Mouse (Mus musculus) hindbrain, postnatal 0 days (tissue): ENCODE measurements at regions not wholly inside any gene's neighbourhood (a gene's known extent, or its start where the extent isn't known, plus 50 kb on each side); places are given as distances from the start of the nearest gene placed in this dataset.

ENCODE experiments used
- ATAC-seq: fragments of 200-750 bp; cut with Nextera tagmentation; 2 replicates; pipeline ENCODE4 v1.8.0; 2017; ENCODE audit warnings: mild to moderate bottlenecking, moderate TSS enrichment, moderate library complexity
- DNase-seq: peaks from one replicate; pipeline ENCODE4 v3.0.0-alpha.2; 2015; ENCODE audit warnings: low spot score
- H3K27ac ChIP-seq: fragments of 300-500 bp; sonication (generic); 2 replicates; pipeline ENCODE4 v1.5.1; 2014; ENCODE audit warnings: mild to moderate bottlenecking
- H3K27me3 ChIP-seq: fragments of 300-500 bp; sonication (generic); 2 replicates; pipeline ENCODE4 v1.6.1; 2014; ENCODE audit warnings: low read length, mixed read lengths; ENCODE audit not compliant: insufficient read depth
- H3K36me3 ChIP-seq: fragments of 300-500 bp; sonication (generic); 2 replicates; pipeline ENCODE4 v1.6.1; 2014; ENCODE audit warnings: low read length, mixed read lengths; ENCODE audit not compliant: insufficient read depth
- H3K4me1 ChIP-seq: fragments of 300-500 bp; sonication (generic); 2 replicates; pipeline ENCODE4 v1.6.1; 2014; ENCODE audit warnings: antibody characterized with exemption, low read length, mixed read lengths; ENCODE audit not compliant: insufficient read depth
- H3K4me2 ChIP-seq: fragments of 300-500 bp; sonication (generic); 2 replicates; pipeline ENCODE4 v1.6.1; 2014; ENCODE audit warnings: low read depth, mild to moderate bottlenecking, low read length, moderate library complexity, mixed read lengths
- H3K4me3 ChIP-seq: fragments of 300-500 bp; sonication (generic); 2 replicates; pipeline ENCODE4 v1.5.1; 2014; ENCODE audit warnings: low read length
- H3K9ac ChIP-seq: fragments of 300-500 bp; sonication (generic); replicated peaks from 2 replicates; pipeline ENCODE4 v1.6.1; 2014; ENCODE audit warnings: mild to moderate bottlenecking, low read length, moderate library complexity, mixed read lengths
- H3K9me3 ChIP-seq: fragments of 300-500 bp; sonication (generic); 2 replicates; pipeline ENCODE4 v1.6.1; 2016; ENCODE audit warnings: low read length, mixed read lengths
- CTCF ChIP-seq: IDR thresholded peaks from 2 replicates; pipeline ENCODE4 v1.5.1; 2016; ENCODE audit warnings: antibody characterized with exemption, control low read depth, low read depth
- WGBS: fragments of 180-500 bp; shearing (Covaris S2); extraction: QIAGEN DNeasy Blood & Tissue Kit; methylation state at CpG from one replicate; pipeline ENCODE4 v1.1.7; 2014; 5-methylcytosine and 5-hydroxymethylcytosine counted together

DNA sequence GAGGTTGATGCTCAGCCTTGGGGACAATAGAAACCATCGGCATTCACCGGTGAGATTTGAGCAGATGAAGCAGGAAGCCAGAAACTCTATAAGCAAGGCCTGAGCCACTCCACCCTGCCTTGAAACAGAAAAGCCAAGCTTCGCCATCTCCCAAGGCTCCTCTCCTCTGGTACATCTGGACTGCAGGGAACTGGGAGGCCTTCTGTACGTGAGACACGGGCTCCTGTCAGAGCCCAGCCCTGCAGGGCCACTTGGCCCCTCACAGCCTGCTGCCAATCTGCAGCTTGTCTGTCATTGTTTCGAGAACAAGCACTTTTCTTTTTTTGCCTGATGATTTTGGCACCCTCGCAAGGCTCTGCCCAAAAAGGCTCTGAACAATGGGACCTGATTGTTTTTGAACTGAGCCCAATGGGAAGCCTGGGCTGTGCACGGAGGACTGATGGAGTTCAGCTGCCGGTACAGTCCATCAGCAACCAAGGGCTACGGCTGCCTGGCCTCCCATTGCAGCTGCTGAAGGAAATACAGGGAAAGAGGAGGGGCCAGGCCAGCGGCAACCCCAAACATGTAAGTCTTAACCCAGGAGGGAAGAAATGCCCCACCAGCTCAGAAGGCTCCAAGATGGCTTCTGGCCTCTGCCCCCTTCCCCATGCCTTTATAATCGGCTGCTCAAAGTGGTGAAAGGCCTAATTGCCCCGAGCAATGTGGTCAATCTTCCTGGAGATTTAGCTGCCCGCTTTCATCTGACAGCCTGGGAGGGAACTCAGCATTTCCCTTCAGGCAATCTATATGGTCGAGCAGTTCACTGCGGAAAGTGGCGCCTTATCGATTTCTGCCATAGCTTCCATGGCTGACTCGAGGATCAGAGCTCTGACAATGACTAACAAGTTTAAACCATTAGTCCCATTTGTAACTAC lies 332.2 kb downstream of the Psat1 start:
- Histone ChIP-seq H3K4me3 (no peak overlapping the region), H3K9ac (no peak overlapping the region), H3K27ac (no peak overlapping the region), H3K4me2 (peak overlapping the region; percentile 10; the same call in 1 of the 2 replicates), H3K36me3 (no peaks in the 10 kb centered on the region), H3K9me3 (no peaks in the 10 kb centered on the region), H3K4me1 (no peaks in the 10 kb centered on the region), H3K27me3 (no peaks in the 10 kb centered on the region)
- TF ChIP-seq CTCF = no peak
- peak; percentile 58; the same call in 1 of the 2 replicates for ATAC-seq
- DNase-seq = peak; percentile 55
- 29% methylated on average over 19 of the region's 19 CpGs for WGBS

DNA sequence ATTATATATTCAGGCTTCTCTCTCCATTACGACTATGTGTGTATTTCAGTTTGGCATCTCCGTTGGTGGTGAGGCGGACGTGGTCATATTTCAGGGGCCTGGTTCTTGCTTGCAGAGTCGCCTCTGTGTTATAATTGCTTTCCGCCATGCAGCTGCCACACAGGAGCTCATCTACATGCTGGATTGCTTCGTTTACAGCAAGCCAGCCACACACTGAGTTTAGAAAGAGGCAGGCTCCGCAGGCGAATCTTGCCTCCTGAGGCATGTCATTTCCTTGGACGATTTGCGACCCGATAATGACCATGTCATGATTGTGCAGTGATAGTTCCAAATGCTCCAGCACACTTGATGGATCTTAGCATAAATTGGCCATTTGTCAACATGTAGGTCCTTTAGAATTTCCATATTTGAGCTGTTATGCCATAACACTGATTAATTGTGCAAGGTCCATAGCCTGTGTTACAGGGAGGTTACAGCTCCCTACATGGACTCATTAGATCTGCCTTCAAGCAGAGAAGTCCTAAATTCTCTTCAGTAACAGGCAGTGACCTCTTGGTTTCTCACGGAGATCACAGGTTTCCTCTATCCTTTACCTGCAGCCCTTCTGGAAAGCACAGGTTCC lies 335.9 kb downstream of the Psat1 start:
- ATAC-seq (peak; percentile 77), DNase-seq (peak; percentile 68)
- no peaks in the 10 kb centered on the region for H3K9me3 ChIP-seq
- no peaks in the 10 kb centered on the region for H3K27me3 ChIP-seq
- H3K4me2 ChIP-seq = peak overlapping the region; percentile 30
- H3K36me3 ChIP-seq = no peaks in the 10 kb centered on the region
- no peak for TF ChIP-seq CTCF
- H3K27ac ChIP-seq = no peak overlapping the region; the same call in 1 of the 2 replicates
- H3K9ac ChIP-seq = no peak overlapping the region
- WGBS = 26% methylated on average over 13 of the region's 13 CpGs
- H3K4me1 ChIP-seq = no peaks in the 10 kb centered on the region; the same call in 1 of the 2 replicates
- no peak overlapping the region for H3K4me3 ChIP-seq

DNA sequence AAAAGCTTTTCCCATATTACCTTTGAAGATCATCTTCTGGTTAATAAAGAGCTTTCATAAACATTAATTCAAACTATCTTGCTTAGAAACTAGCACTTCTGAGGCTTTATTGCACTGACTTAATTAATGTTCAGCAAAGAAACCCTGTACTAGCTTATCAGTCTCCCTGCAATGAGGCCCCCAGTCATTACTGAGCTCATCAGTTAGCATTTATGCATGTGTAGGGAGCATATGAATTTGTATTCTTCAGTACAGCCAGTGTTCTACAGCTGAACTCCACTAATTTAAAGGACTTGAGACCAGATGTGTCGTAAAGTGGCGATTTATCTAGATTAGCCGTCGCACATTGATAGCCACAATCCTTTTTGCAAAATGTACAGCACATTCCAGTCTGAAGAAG lies 340.7 kb downstream of the Psat1 start:
- H3K4me3 ChIP-seq = no peak overlapping the region
- TF ChIP-seq CTCF = no peak
- no peaks in the 10 kb centered on the region for H3K27me3 ChIP-seq
- ATAC-seq (no peak), DNase-seq (no peak)
- no peaks in the 10 kb centered on the region for H3K9me3 ChIP-seq
- no peak overlapping the region for H3K4me2 ChIP-seq
- WGBS = 68% methylated on average over 4 of the region's 4 CpGs
- no peaks in the 10 kb centered on the region for H3K36me3 ChIP-seq
- no peaks in the 10 kb centered on the region; the same call in 1 of the 2 replicates for H3K4me1 ChIP-seq
- H3K9ac ChIP-seq = no peak overlapping the region
- no peak overlapping the region for H3K27ac ChIP-seq

- Histone ChIP-seq H3K27me3 (no peaks in the 10 kb centered on the region), H3K4me3 (no peak overlapping the region), H3K27ac (no peak overlapping the region), H3K36me3 (no peaks in the 10 kb centered on the region), H3K9me3 (no peaks in the 10 kb centered on the region), H3K4me2 (no peak overlapping the region), H3K4me1 (no peaks in the 10 kb centered on the region), H3K9ac (no peak overlapping the region)
- ATAC-seq = no peak
- WGBS = 84% methylated on average over 2 of the region's 2 CpGs
- no peak for TF ChIP-seq CTCF
- DNase-seq = no peak
These were observed 354.3 kb downstream of the Psat1 start for GRCm38 (mm10) chr19:15592821-15593220.

GRCm38 (mm10) chr19:15583782-15584693 lies 363.1 kb downstream of the Psat1 start:
- peak; percentile 51 for DNase-seq
- ATAC-seq = 0 out of 2 replicates have a peak, but pooled peaks have one; percentile 43

GRCm38 (mm10) chr19:15583106-15583781 lies 363.9 kb downstream of the Psat1 start:
- Histone ChIP-seq H3K27me3 (no peaks in the 10 kb centered on the region), H3K4me1 (0 out of 2 replicates have a peak, but pooled peaks cover 6% of the 10 kb centered on the region), H3K27ac (no peak overlapping the region), H3K4me2 (no peak overlapping the region), H3K4me3 (no peak overlapping the region), H3K9me3 (no peaks in the 10 kb centered on the region), H3K36me3 (no peaks in the 10 kb centered on the region), H3K9ac (no peak overlapping the region)
- WGBS = 28% methylated on average over 8 of the region's 8 CpGs
- DNase-seq (no peak), ATAC-seq (no peak)
- no peak for TF ChIP-seq CTCF

More at GRCm38 (mm10) chr19:15583782-15584693, 363.1 kb downstream of the Psat1 start:
- Histone ChIP-seq H3K9ac (no peak overlapping the region), H3K4me2 (no peak overlapping the region), H3K27ac (no peak overlapping the region), H3K9me3 (no peaks in the 10 kb centered on the region), H3K36me3 (no peaks in the 10 kb centered on the region), H3K4me3 (no peak overlapping the region), H3K4me1 (0 out of 2 replicates have a peak, but pooled peaks cover 6% of the 10 kb centered on the region), H3K27me3 (no peaks in the 10 kb centered on the region)
- TF ChIP-seq CTCF = no peak
- 23% methylated on average over 15 of the region's 15 CpGs for WGBS
